Comparison of ENCODE assay signal across 1 mouse cellular context in genomic region chr4:134287168-134287564, GRCm38 (mm10).
TF ChIP-seq lines count a peak whose summit lies in the region.

No protein-coding gene starts in this region.

TF ChIP-seq in CH12.LX, 34 proteins besides CTCF, POLR2A, EP300 and RAD21 (continued from another document):
- TF ChIP-seq UBTF (IDR thresholded peaks at IDR 0.05; ENCODE audit: low read depth, low read length) (no peak; the same call in 1 of the 2 replicates), ZC3H11A (IDR thresholded peaks at IDR 0.05; ENCODE audit: low read depth, low read length) (no peak), MAFK (IDR thresholded peaks at IDR 0.05; ENCODE audit: insufficient replicate concordance, low read length) (no peak), USF1 (IDR thresholded peaks at IDR 0.05; ENCODE audit: low read depth, low read length) (peak; percentile 69), E2F4 (IDR thresholded peaks at IDR 0.05; ENCODE audit: insufficient replicate concordance, low read depth, low read length) (no peak), BHLHE40 (IDR thresholded peaks at IDR 0.05; ENCODE audit: low read depth, low read length) (peak; percentile 54; the same call in 1 of the 2 replicates), NELFE (IDR thresholded peaks at IDR 0.05; ENCODE audit: low read depth, low read length) (peak; percentile 85), TCF12 (IDR thresholded peaks at IDR 0.05; ENCODE audit: low read depth, low read length) (peak; percentile 83), ZMIZ1 (IDR thresholded peaks at IDR 0.05; ENCODE audit: low read depth, low read length) (peak; percentile 89), TBP (conservative IDR thresholded peaks at IDR 0.05; ENCODE audit: low read depth, low read length) (0 out of 2 replicates have a peak, but pooled peaks have one; percentile 21), ETS1 (conservative IDR thresholded peaks at IDR 0.05; ENCODE audit: low read depth, low read length) (no peak), JUN (IDR thresholded peaks at IDR 0.05; ENCODE audit: insufficient read depth, low read depth, low read length) (no peak), ZNF384 (IDR thresholded peaks at IDR 0.05; ENCODE audit: low read depth, low read length) (no peak), ZKSCAN1 (IDR thresholded peaks at IDR 0.05; ENCODE audit: borderline replicate concordance, low read depth, low read length) (no peak), ELF1 (IDR thresholded peaks at IDR 0.05; ENCODE audit: low read depth, low read length) (peak; percentile 65), PAX5 (IDR thresholded peaks at IDR 0.05; ENCODE audit: low read length) (no peak), CHD2 (IDR thresholded peaks at IDR 0.05; ENCODE audit: low read length) (no peak), MAZ (IDR thresholded peaks at IDR 0.05; ENCODE audit: low read depth, low read length) (no peak), POLR2AphosphoS2 (IDR thresholded peaks at IDR 0.05; ENCODE audit: low read depth, low read length) (no peak; the same call in 1 of the 2 replicates), MYC (IDR thresholded peaks at IDR 0.05; ENCODE audit: low read depth, low read length) (peak; percentile 50; the same call in 1 of the 2 replicates), CHD1 (IDR thresholded peaks at IDR 0.05; ENCODE audit: low read depth, low read length) (no peak), MEF2A (IDR thresholded peaks at IDR 0.05; ENCODE audit: borderline replicate concordance, low read depth, low read length) (peak; percentile 56; the same call in 1 of the 2 replicates), GABPA (IDR thresholded peaks at IDR 0.05; ENCODE audit: insufficient replicate concordance, low read depth, low read length) (no peak; the same call in 1 of the 2 replicates), MAX (IDR thresholded peaks at IDR 0.05; ENCODE audit: low read length) (0 out of 2 replicates have a peak, but pooled peaks have one; percentile 24), SMC3 (IDR thresholded peaks at IDR 0.05; ENCODE audit: low read depth, low read length) (no peak), SIN3A (IDR thresholded peaks at IDR 0.05; ENCODE audit: low read length) (peak; percentile 77), IRF4 (IDR thresholded peaks at IDR 0.05; ENCODE audit: low read depth, low read length) (peak; percentile 12; the same call in 1 of the 2 replicates), JUND (conservative IDR thresholded peaks at IDR 0.05; ENCODE audit: low read depth, low read length) (no peak), RCOR1 (conservative IDR thresholded peaks at IDR 0.05; ENCODE audit: low read depth, low read length) (no peak), NRF1 (IDR thresholded peaks at IDR 0.05; ENCODE audit: low read depth, low read length) (peak; percentile 93), KAT2A (IDR thresholded peaks at IDR 0.05; ENCODE audit: insufficient replicate concordance, low read length) (0 out of 2 replicates have a peak, but pooled peaks have one; percentile 45), HCFC1 (IDR thresholded peaks at IDR 0.05; ENCODE audit: low read depth, low read length) (peak; percentile 65)
